In the genomic region with DNA sequence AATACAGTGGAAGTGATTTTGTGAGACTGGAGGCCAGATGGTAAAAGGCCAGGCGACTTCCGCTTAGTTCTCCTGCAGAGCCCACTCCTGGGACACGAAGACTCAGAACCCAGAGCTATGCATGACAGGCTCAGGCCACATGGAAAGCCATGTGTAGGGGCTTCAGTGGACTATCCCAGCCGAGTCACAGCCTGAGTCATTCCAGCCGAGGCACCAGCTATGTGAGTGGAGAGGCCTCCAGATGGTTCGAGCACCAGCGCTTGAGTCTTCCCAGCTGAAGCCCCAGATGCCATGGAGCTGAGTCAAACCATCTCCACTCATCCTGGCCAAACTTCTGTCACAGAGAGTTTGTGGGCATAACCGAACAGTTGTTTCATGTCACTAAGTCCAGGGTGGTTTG, we compare ENCODE assay signal across 16 mouse cellular contexts. TPM values are rescaled to one million over a fixed set of nuclear protein-coding genes. Genes with fewer than 3 reads are reported as not detected.
DNase-seq lines count a peak whose midpoint lies in the region; ATAC-seq and TF ChIP-seq lines count a peak whose summit lies in the region.
"Had no signal": no experiment of that assay in that cellular context is flagged by ENCODE, and none has a peak within 500 bp of the region (broad histone marks: within the 10 kb centered on the region; RNA-seq: fewer than 3 reads in every experiment).

No protein-coding gene starts in this region.

- 73% methylated on average over 8 of the region's 8 CpGs for WGBS in lung, embryonic 14.5 days
- WGBS in lung, adult 2 months, result 65% methylated on average over 8 of the region's 8 CpGs
- WGBS in midbrain, embryonic 10.5 days, result 93% methylated on average over 8 of the region's 8 CpGs
- 82% methylated on average over 8 of the region's 8 CpGs for WGBS in kidney, embryonic 16.5 days

- H3K36me3 ChIP-seq in lung, embryonic 14.5 days (ENCODE audit: insufficient read depth), result no peaks in the 10 kb centered on the region
- H3K36me3 ChIP-seq in midbrain, embryonic 10.5 days, result no peaks in the 10 kb centered on the region
- H3K36me3 ChIP-seq in kidney, embryonic 16.5 days (ENCODE audit: insufficient read depth, low read length), result no peaks in the 10 kb centered on the region
- H3K36me3 ChIP-seq: embryonic facial prominence, embryonic 13.5 days; hindbrain, embryonic 12.5 days had no signal

- H3K27ac ChIP-seq in lung, embryonic 14.5 days (ENCODE audit: low read depth), result no peak overlapping the region
- no peak overlapping the region for H3K27ac ChIP-seq in midbrain, embryonic 10.5 days (replicated peaks)
- H3K27ac ChIP-seq in kidney, embryonic 16.5 days (ENCODE audit: low read length), result no peak overlapping the region
- H3K27ac ChIP-seq: embryonic facial prominence, embryonic 13.5 days; hindbrain, embryonic 12.5 days had no signal

- no peak for ATAC-seq in lung, embryonic 14.5 days (ENCODE audit: insufficient read depth)
- ATAC-seq in kidney, embryonic 16.5 days (ENCODE audit: low FRiP score, low TSS enrichment), result no peak
- ATAC-seq: forebrain, embryonic 16.5 days; Patski had no signal

- no peak overlapping the region for H3K4me2 ChIP-seq in lung, embryonic 14.5 days
- no peak overlapping the region for H3K4me2 ChIP-seq in kidney, embryonic 16.5 days (replicated peaks; ENCODE audit: low read depth, low read length)
- H3K4me2 ChIP-seq: embryonic facial prominence, embryonic 13.5 days; hindbrain, embryonic 12.5 days had no signal

- no peak for TF ChIP-seq POLR2A in lung, adult 2 months (IDR thresholded peaks at IDR 0.05; ENCODE audit: borderline replicate concordance, extremely low read depth, low read depth, low read length)

- no peak overlapping the region for H3K4me3 ChIP-seq in lung, embryonic 14.5 days (ENCODE audit: low read depth, low read length)
- H3K4me3 ChIP-seq in lung, adult 2 months (replicated peaks; ENCODE audit: extremely low read depth, low read depth, low read length), result no peak overlapping the region
- no peak overlapping the region for H3K4me3 ChIP-seq in midbrain, embryonic 10.5 days
- H3K4me3 ChIP-seq in kidney, embryonic 16.5 days (ENCODE audit: low read length), result no peak overlapping the region
- H3K4me3 ChIP-seq: embryonic facial prominence, embryonic 13.5 days; hindbrain, embryonic 12.5 days had no signal

- DNase-seq in lung, embryonic 14.5 days, result peak; percentile 25
- DNase-seq in lung, adult 2 months, result no peak
- peak; percentile 7 to 43 for DNase-seq in frontal cortex, adult 2 months (ENCODE audit: extremely low spot score in 1 of 2, low spot score in 1 of 2)
- peak; percentile 45 to 64 for DNase-seq in layer of hippocampus, postnatal 14 days (ENCODE audit: low spot score in 2 of 2)
- DNase-seq in lung, postnatal 36 days, result peak; percentile 38
- no peak for DNase-seq in gastrocnemius, postnatal 25 days
- no peak for DNase-seq in midbrain, embryonic 10.5 days (ENCODE audit: low spot score)
- DNase-seq: cerebellum, adult 9-11 months; kidney, adult 2 months; midbrain, embryonic 14.5 days; thymus, postnatal 25 days had no signal

- TF ChIP-seq CTCF in lung, embryonic 14.5 days (IDR thresholded peaks at IDR 0.05; ENCODE audit: low read depth), result no peak
- TF ChIP-seq CTCF in lung, adult 2 months (IDR thresholded peaks at IDR 0.05; ENCODE audit: insufficient read depth, low read length), result no peak

- no peak overlapping the region for H3K9ac ChIP-seq in lung, embryonic 14.5 days
- no peak overlapping the region for H3K9ac ChIP-seq in kidney, embryonic 16.5 days (replicated peaks; ENCODE audit: low read length)
- H3K9ac ChIP-seq: embryonic facial prominence, embryonic 13.5 days; hindbrain, embryonic 12.5 days had no signal

- no peaks in the 10 kb centered on the region for H3K4me1 ChIP-seq in lung, embryonic 14.5 days (ENCODE audit: insufficient read depth)
- no peaks in the 10 kb centered on the region for H3K4me1 ChIP-seq in lung, adult 2 months (ENCODE audit: control insufficient read depth, insufficient read depth, low read length)
- H3K4me1 ChIP-seq in midbrain, embryonic 10.5 days, result peaks cover 7% of the 10 kb centered on the region
- H3K4me1 ChIP-seq in kidney, embryonic 16.5 days (ENCODE audit: insufficient read depth, low read length), result no peaks in the 10 kb centered on the region

- no peaks in the 10 kb centered on the region for H3K27me3 ChIP-seq in lung, embryonic 14.5 days (ENCODE audit: insufficient read depth, low read length)
- H3K27me3 ChIP-seq in midbrain, embryonic 10.5 days (ENCODE audit: low read depth, poor library complexity, severe bottlenecking), result peaks cover 22% of the 10 kb centered on the region; the same call in 1 of the 2 replicates
- H3K27me3 ChIP-seq in kidney, embryonic 16.5 days (ENCODE audit: insufficient read depth, low read length), result 0 out of 2 replicates have a peak, but pooled peaks cover 2% of the 10 kb centered on the region
- H3K27me3 ChIP-seq: embryonic facial prominence, embryonic 13.5 days; hindbrain, embryonic 12.5 days had no signal

- no peaks in the 10 kb centered on the region for H3K9me3 ChIP-seq in lung, embryonic 14.5 days (ENCODE audit: low read depth, low read length)
- no peaks in the 10 kb centered on the region for H3K9me3 ChIP-seq in midbrain, embryonic 10.5 days (replicated peaks)
- no peaks in the 10 kb centered on the region for H3K9me3 ChIP-seq in kidney, embryonic 16.5 days (ENCODE audit: low read length)
- H3K9me3 ChIP-seq: embryonic facial prominence, embryonic 13.5 days; hindbrain, embryonic 12.5 days had no signal

RNA-seq across cellular contexts. Expression of gene Psmf1, which starts 29.5 kb away (rescaled TPM):
- polyA plus RNA-seq in lung, embryonic 14.5 days (2014; fragmentation: Nextera tagmentation; extraction: Ambion mirVana), result 41.3 and 42.1 TPM in 2 replicates
- polyA plus RNA-seq in lung, adult 2 months (2012; rRNA removed), result 31.0 and 41.1 TPM in 2 replicates
- polyA plus RNA-seq in frontal cortex, adult 2 months (2012; rRNA removed), result 38.7 and 41.4 TPM in 2 replicates
- 10 to 100 TPM; 38.2 to 38.5 TPM for total RNA-seq in layer of hippocampus, postnatal 14 days (2021)
- 10 to 100 TPM; 15.3 to 17.9 TPM for total RNA-seq in gastrocnemius, postnatal 25 days (2021)
- 47.8 and 52.6 TPM in 2 replicates for polyA plus RNA-seq in midbrain, embryonic 10.5 days (2016; fragmentation: Nextera tagmentation; extraction: Ambion mirVana)
- polyA plus RNA-seq in kidney, embryonic 16.5 days (2015; fragmentation: Nextera tagmentation; extraction: Ambion mirVana), result 49.3 and 50.2 TPM in 2 replicates

Comparison
In these comparisons a context has a peak if more than half of its experiments do, and no peak if none do; other contexts are left out.
1. DNase-seq: peak in lung, embryonic 14.5 days (single experiment), frontal cortex, adult 2 months (2 of 2), layer of hippocampus, postnatal 14 days (2 of 2) and lung, postnatal 36 days (single experiment); none in lung, adult 2 months (single experiment), gastrocnemius, postnatal 25 days (single experiment) and midbrain, embryonic 10.5 days (single experiment).